Mouse (Mus musculus): ENCODE results near the gene Dnajc17. TPM values are rescaled to one million over a fixed set of nuclear protein-coding genes. Genes with fewer than 3 reads are reported as not detected.

Dnajc17 gene
- polyA plus RNA-seq, 1 experiment from 2014 or later = 29.6 TPM

GRCm38 (mm10) chr2:119136346-119136898 is 72.2 kb downstream of the Dnajc17 start:
- Histone ChIP-seq H3K9me3 (no peaks in the 10 kb centered on the region), H3K27ac (no peak overlapping the region), H3K36me3 (peaks cover 94% of the 10 kb centered on the region), H3K4me1 (replicated peaks) (no peaks in the 10 kb centered on the region), H3K9ac (replicated peaks) (no peak overlapping the region), H3K4me2 (no peak overlapping the region), H3K27me3 (no peaks in the 10 kb centered on the region), H3K4me3 (replicated peaks) (no peak overlapping the region)
- ATAC-seq (ENCODE audit: insufficient number of reproducible peaks, insufficient read depth, low FRiP score, low TSS enrichment, low read depth) = no peak
- WGBS = 87% methylated on average over 5 of the region's 5 CpGs

Other genes starting within 250 kb of the Dnajc17 start
- gene Ccdc32, start 179.4 kb downstream of the Dnajc17 start, polyA plus RNA-seq (2016; fragmentation: Nextera tagmentation; extraction: Ambion mirVana) = 20.0 and 21.8 TPM in 2 replicates
- gene Rpusd2, start 174.0 kb downstream of the Dnajc17 start, polyA plus RNA-seq (2016; fragmentation: Nextera tagmentation; extraction: Ambion mirVana) = 5.4 and 6.2 TPM in 2 replicates
- 61.7 and 63.8 TPM in 2 replicates for gene Knl1, start 161.7 kb downstream of the Dnajc17 start, polyA plus RNA-seq (2016; fragmentation: Nextera tagmentation; extraction: Ambion mirVana)
- gene Rad51, start 96.0 kb downstream of the Dnajc17 start, polyA plus RNA-seq (2016; fragmentation: Nextera tagmentation; extraction: Ambion mirVana) = 63.9 and 64.0 TPM in 2 replicates
- gene Rmdn3, start 51.8 kb downstream of the Dnajc17 start, polyA plus RNA-seq (2016; fragmentation: Nextera tagmentation; extraction: Ambion mirVana) = 45.6 and 47.1 TPM in 2 replicates
- gene Gchfr, start 41.0 kb downstream of the Dnajc17 start, polyA plus RNA-seq (2016; fragmentation: Nextera tagmentation; extraction: Ambion mirVana) = 5.0 and 6.7 TPM in 2 replicates
- 0.44 and 0.65 TPM in 2 replicates for gene Gm14137, start 34.3 kb downstream of the Dnajc17 start, polyA plus RNA-seq (2016; fragmentation: Nextera tagmentation; extraction: Ambion mirVana)
- 52.5 and 56.7 TPM in 2 replicates for gene Zfyve19, start 178 bp downstream of the Dnajc17 start, polyA plus RNA-seq (2016; fragmentation: Nextera tagmentation; extraction: Ambion mirVana)
- not detected in 2 replicates for gene Ppp1r14d, start 21.1 kb upstream of the Dnajc17 start, polyA plus RNA-seq (2016; fragmentation: Nextera tagmentation; extraction: Ambion mirVana)
- gene Spint1, start 28.6 kb upstream of the Dnajc17 start, polyA plus RNA-seq (2016; fragmentation: Nextera tagmentation; extraction: Ambion mirVana) = 7.8 and 9.3 TPM in 2 replicates
- gene Rhov, start 62.5 kb upstream of the Dnajc17 start, polyA plus RNA-seq (2016; fragmentation: Nextera tagmentation; extraction: Ambion mirVana) = 8.5 TPM in 2 replicates
- 23.8 and 24.6 TPM in 2 replicates for gene Vps18, start 79.9 kb upstream of the Dnajc17 start, polyA plus RNA-seq (2016; fragmentation: Nextera tagmentation; extraction: Ambion mirVana)
- gene Dll4, start 117.0 kb upstream of the Dnajc17 start, polyA plus RNA-seq (2016; fragmentation: Nextera tagmentation; extraction: Ambion mirVana) = 4.8 and 5.3 TPM in 2 replicates
- 0.45 and 0.68 TPM in 2 replicates for gene Chac1, start 142.4 kb upstream of the Dnajc17 start, polyA plus RNA-seq (2016; fragmentation: Nextera tagmentation; extraction: Ambion mirVana)

Measured in limb, embryonic 12.5 days (tissue).